Mouse (Mus musculus): ENCODE measurements around the gene Efhb.

Gene Efhb

DNA sequence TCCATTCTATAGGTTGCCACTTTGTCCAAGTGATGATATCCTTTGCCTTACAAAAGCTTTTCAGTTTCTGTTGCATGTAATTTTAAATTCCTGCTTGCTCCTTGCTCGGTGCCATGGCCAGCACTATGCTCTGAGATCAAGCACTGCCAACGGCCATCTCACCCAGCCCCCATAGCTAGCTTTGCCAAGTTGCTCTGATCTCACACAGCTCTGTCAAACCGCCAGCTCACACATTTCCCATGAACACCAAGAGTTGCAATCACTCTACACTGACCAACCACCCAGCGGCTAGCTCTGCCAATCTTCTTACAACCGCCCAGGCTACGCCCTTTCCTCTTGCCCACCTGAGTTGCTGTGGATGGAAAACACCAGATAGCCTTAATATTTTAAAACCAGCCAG, 99.0 kb downstream of the Efhb start:
- no peak for DNase-seq (ENCODE audit: low read depth, low spot score)

All from retina, postnatal 7 days (tissue).